Comparison of ENCODE assay signal across 7 mouse cellular contexts in genomic region chr11:117091845-117092244, GRCm38 (mm10). TPM values are rescaled to one million over a fixed set of nuclear protein-coding genes. Genes with fewer than 3 reads are reported as not detected.
A peak's percentile ranks its signal among the peaks of the same experiment; 100 is the strongest.
DNase-seq lines count a peak whose midpoint lies in the region; ATAC-seq and TF ChIP-seq lines count a peak whose summit lies in the region.

No protein-coding gene starts in this region.

- H3K4me1 ChIP-seq in heart, adult 2 months (ENCODE audit: control insufficient read depth, insufficient read depth, low read length) = peaks cover 48% of the 10 kb centered on the region
- no peaks in the 10 kb centered on the region for H3K4me1 ChIP-seq in cerebellum, adult 2 months (ENCODE audit: control insufficient read depth, insufficient read depth, low read length)

- H3K9ac ChIP-seq in heart, adult 2 months (ENCODE audit: low read depth, low read length) = peak overlapping the region; percentile 92

- TF ChIP-seq EP300 in heart, adult 2 months (IDR thresholded peaks at IDR 0.05; ENCODE audit: insufficient read depth, low read depth, low read length) = peak; percentile 93

- H3K27ac ChIP-seq in heart, adult 2 months = peak overlapping the region; percentile 92
- no peak overlapping the region for H3K27ac ChIP-seq in cerebellum, adult 2 months (ENCODE audit: insufficient read depth, low read length)

- H3K36me3 ChIP-seq in heart, adult 2 months (ENCODE audit: control insufficient read depth, insufficient read depth, low read length) = peaks cover 9% of the 10 kb centered on the region

- no peaks in the 10 kb centered on the region for H3K27me3 ChIP-seq in heart, adult 2 months (ENCODE audit: control insufficient read depth, insufficient read depth, low read length)
- no peaks in the 10 kb centered on the region for H3K27me3 ChIP-seq in cerebellum, adult 2 months (ENCODE audit: control insufficient read depth, insufficient read depth, low read length)

- peak overlapping the region; percentile 38 for H3K4me3 ChIP-seq in heart, adult 2 months
- no peak overlapping the region for H3K4me3 ChIP-seq in cerebellum, adult 2 months (replicated peaks; ENCODE audit: insufficient read depth, low read depth, low read length)

- no peaks in the 10 kb centered on the region for H3K79me2 ChIP-seq in heart, adult 2 months (replicated peaks; ENCODE audit: control insufficient read depth, insufficient read depth, low read length)

- no peak for TF ChIP-seq CTCF in heart, adult 2 months (IDR thresholded peaks at IDR 0.05)
- no peak for TF ChIP-seq CTCF in cerebellum, adult 2 months (IDR thresholded peaks at IDR 0.05; ENCODE audit: borderline replicate concordance, insufficient read depth, low read depth, low read length)

- no peak for ATAC-seq in CD4-positive, CD25-positive, alpha-beta regulatory T cell, adult 4 months

- peak; percentile 98 for TF ChIP-seq POLR2A in heart, adult 2 months (IDR thresholded peaks at IDR 0.05; ENCODE audit: insufficient read depth, low read depth, low read length)
- TF ChIP-seq POLR2A in cerebellum, adult 2 months (IDR thresholded peaks at IDR 0.05; ENCODE audit: borderline replicate concordance, insufficient read depth, low read length) = no peak

- peak; percentile 71 for DNase-seq in embryo, embryonic 11 days
- peak; percentile 69 to 74 for DNase-seq in heart, adult 2 months
- peak; percentile 58 for DNase-seq in kidney, adult 18-20 months
- peak; percentile 80 for DNase-seq in lung, postnatal 36 days
- DNase-seq in cerebellum, postnatal 4 days (ENCODE audit: low spot score in 2 of 2) = no peak
- DNase-seq in cerebellum, adult 2 months = no peak

- WGBS in heart, adult 2 months = 24% methylated on average over 22 of the region's 22 CpGs
- 32% methylated on average over 22 of the region's 22 CpGs for WGBS in cerebellum, adult 2 months

- intact Hi-C loops in heart, adult 2 months (cut with DNase I) = loop anchor here (10.0 kb wide), 1 partner anchor 463 kb away; no protein-coding TSS in a partner anchor

RNA-seq across cellular contexts. Expression of gene Sec14l1, which starts 23.1 kb away (rescaled TPM):
- total RNA-seq in heart, adult 2 months (2021) = 10 to 100 TPM; 65.4 to 89.5 TPM
- 71.5 and 83.9 TPM in 2 replicates for polyA plus RNA-seq in heart, adult 2 months (2012; rRNA removed)
- polyA plus RNA-seq in cerebellum, adult 2 months (2012; rRNA removed) = 124 and 137 TPM in 2 replicates
- polyA plus RNA-seq in CD4-positive, CD25-positive, alpha-beta regulatory T cell, adult 4 months (2017; shearing (Covaris generic)) = 10 to 100 TPM; 11.9 to 18.9 TPM

Comparison
In these comparisons a context has a peak if more than half of its experiments do, and no peak if none do; other contexts are left out.
1. DNase-seq: peak in embryo, embryonic 11 days (single experiment), heart, adult 2 months (2 of 2), kidney, adult 18-20 months (single experiment) and lung, postnatal 36 days (single experiment); none in cerebellum, postnatal 4 days (0 of 2) and cerebellum, adult 2 months (0 of 2).